Mouse (Mus musculus): ENCODE measurements at regions not wholly inside any gene's neighbourhood (a gene's known extent, or its start where the extent isn't known, plus 50 kb on each side); places are given as distances from the start of the nearest gene placed in this dataset.

DNA sequence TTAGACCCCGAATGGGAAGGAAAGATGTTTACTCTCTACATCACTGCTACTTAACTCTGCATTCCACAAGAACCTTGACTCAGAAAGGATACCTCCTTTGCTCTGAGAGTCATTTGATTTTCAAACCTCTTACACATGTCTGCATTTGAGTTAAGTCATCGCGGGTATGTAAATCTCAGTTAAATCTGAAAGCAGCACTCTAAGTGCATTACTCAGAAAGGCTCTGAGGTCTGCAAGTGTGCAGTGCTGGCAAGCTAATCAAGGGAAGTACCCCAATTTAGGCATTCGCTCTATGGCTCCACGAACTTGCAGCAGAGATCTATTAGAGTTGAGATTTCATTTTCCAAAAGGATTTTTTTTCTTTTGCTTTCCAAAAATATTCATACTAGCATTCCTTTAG, 538.2 kb downstream of the Nfib start:
- TF ChIP-seq POLR2A (IDR thresholded peaks at IDR 0.05; ENCODE audit: extremely low read depth, insufficient read depth, low read length): no peak
- no peak for TF ChIP-seq CTCF (IDR thresholded peaks at IDR 0.05; ENCODE audit: low read depth, low read length)
- no peak for DNase-seq (ENCODE audit: extremely low read depth, low read depth, low spot score)
- WGBS: 73% methylated on average over 5 of the region's 5 CpGs
- Histone ChIP-seq H3K36me3 (ENCODE audit: control insufficient read depth, insufficient read depth, low read length) (no peaks in the 10 kb centered on the region), H3K27me3 (ENCODE audit: control insufficient read depth, insufficient read depth, low read length) (no peaks in the 10 kb centered on the region), H3K9ac (ENCODE audit: low read depth, low read length) (no peak overlapping the region), H3K79me2 (ENCODE audit: control insufficient read depth, insufficient read depth, low read length) (no peaks in the 10 kb centered on the region), H3K4me3 (ENCODE audit: insufficient read depth, low read depth, low read length) (no peak overlapping the region), H3K4me1 (ENCODE audit: control insufficient read depth, insufficient read depth, low read length) (peaks cover 2% of the 10 kb centered on the region; the same call in 1 of the 2 replicates), H3K27ac (replicated peaks; ENCODE audit: insufficient read depth, low read depth, low read length) (no peak overlapping the region)

DNA sequence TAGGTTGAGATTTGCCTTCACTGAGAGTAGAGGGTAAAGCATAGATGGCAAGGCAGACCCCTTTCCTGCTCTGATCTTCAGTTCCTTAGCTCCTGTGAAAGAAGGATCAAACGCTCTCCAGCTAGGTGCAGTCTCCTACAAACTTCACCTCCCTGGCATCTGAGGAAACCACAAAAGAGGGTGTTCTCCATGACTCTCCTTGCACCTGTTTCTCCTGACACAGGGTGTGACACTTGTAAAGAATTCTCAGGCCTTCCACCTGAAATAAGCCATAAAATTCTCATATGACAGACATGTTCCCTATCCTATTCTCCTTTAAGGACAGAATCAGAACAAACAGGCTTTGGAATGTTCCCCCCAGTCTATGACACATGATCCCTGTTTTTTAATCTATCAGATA, 538.7 kb downstream of the Nfib start:
- Histone ChIP-seq H3K27ac (replicated peaks; ENCODE audit: insufficient read depth, low read depth, low read length) (no peak overlapping the region), H3K36me3 (ENCODE audit: control insufficient read depth, insufficient read depth, low read length) (no peaks in the 10 kb centered on the region), H3K27me3 (ENCODE audit: control insufficient read depth, insufficient read depth, low read length) (no peaks in the 10 kb centered on the region), H3K4me1 (ENCODE audit: control insufficient read depth, insufficient read depth, low read length) (peaks cover 2% of the 10 kb centered on the region; the same call in 1 of the 2 replicates), H3K79me2 (ENCODE audit: control insufficient read depth, insufficient read depth, low read length) (no peaks in the 10 kb centered on the region), H3K4me3 (ENCODE audit: insufficient read depth, low read depth, low read length) (no peak overlapping the region), H3K9ac (ENCODE audit: low read depth, low read length) (no peak overlapping the region)
- no peak for DNase-seq (ENCODE audit: extremely low read depth, low read depth, low spot score)
- TF ChIP-seq CTCF (IDR thresholded peaks at IDR 0.05; ENCODE audit: low read depth, low read length): no peak
- no peak for TF ChIP-seq POLR2A (IDR thresholded peaks at IDR 0.05; ENCODE audit: extremely low read depth, insufficient read depth, low read length)
- WGBS: 94% methylated on average over 1 of the region's 1 CpGs

DNA sequence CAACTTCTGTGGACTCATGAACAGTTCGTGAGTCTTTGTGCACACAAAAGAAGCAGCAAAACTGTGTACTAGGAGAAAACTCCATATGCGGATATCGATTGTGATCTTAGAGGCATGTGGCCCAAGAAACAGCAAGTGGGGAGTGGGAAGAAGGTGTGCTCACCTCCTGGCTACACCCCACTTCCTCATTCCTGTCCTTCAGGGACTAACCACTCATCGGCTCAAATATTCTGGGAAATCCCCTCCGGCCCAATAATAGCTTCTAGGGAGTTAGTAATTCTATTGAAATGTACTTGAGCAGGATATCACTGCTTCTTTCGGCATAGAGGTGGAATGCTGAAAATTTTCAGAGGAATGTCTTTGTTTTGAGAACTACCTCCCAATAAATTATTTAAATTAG, 539.5 kb downstream of the Nfib start:
- WGBS: 86% methylated on average over 6 of the region's 6 CpGs
- no peak for TF ChIP-seq CTCF (IDR thresholded peaks at IDR 0.05; ENCODE audit: low read depth, low read length)
- no peak for TF ChIP-seq POLR2A (IDR thresholded peaks at IDR 0.05; ENCODE audit: extremely low read depth, insufficient read depth, low read length)
- no peak for DNase-seq (ENCODE audit: extremely low read depth, low read depth, low spot score)

DNA sequence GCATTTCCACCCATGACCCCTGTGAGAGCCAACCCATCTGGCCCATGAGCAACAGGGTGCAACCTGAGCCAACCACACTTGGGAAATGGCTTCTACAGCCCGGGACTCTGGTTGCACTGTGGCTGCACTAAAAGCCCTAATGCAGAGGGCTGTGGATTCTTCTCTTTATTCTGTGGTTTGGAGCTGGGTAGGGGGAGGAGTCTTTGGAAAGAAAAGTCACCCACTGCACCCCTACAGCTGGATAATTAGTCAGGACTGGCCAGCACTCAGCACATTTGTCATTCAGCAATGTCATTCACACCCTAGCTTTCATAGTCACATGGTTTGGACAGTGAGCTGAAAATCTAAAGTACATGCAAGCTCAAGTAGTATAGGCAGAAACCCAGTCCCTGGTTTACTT, 541.5 kb downstream of the Nfib start:
- TF ChIP-seq CTCF (IDR thresholded peaks at IDR 0.05; ENCODE audit: low read depth, low read length): no peak
- TF ChIP-seq POLR2A (IDR thresholded peaks at IDR 0.05; ENCODE audit: extremely low read depth, insufficient read depth, low read length): no peak
- no peak overlapping the region for H3K9ac ChIP-seq (ENCODE audit: low read depth, low read length)
- no peaks in the 10 kb centered on the region for H3K79me2 ChIP-seq (ENCODE audit: control insufficient read depth, insufficient read depth, low read length)
- H3K4me3 ChIP-seq (ENCODE audit: insufficient read depth, low read depth, low read length): no peak overlapping the region
- no peaks in the 10 kb centered on the region for H3K27me3 ChIP-seq (ENCODE audit: control insufficient read depth, insufficient read depth, low read length)
- DNase-seq (ENCODE audit: extremely low read depth, low read depth, low spot score): no peak
- H3K27ac ChIP-seq (replicated peaks; ENCODE audit: insufficient read depth, low read depth, low read length): no peak overlapping the region
- H3K36me3 ChIP-seq (ENCODE audit: control insufficient read depth, insufficient read depth, low read length): no peaks in the 10 kb centered on the region
- WGBS: 67% methylated on average over 1 of the region's 1 CpGs
- H3K4me1 ChIP-seq (ENCODE audit: control insufficient read depth, insufficient read depth, low read length): no peaks in the 10 kb centered on the region

More for the DNA sequence above, 539.5 kb downstream of the Nfib start:
- H3K27ac ChIP-seq (replicated peaks; ENCODE audit: insufficient read depth, low read depth, low read length): no peak overlapping the region
- H3K4me3 ChIP-seq (ENCODE audit: insufficient read depth, low read depth, low read length): no peak overlapping the region
- no peaks in the 10 kb centered on the region for H3K27me3 ChIP-seq (ENCODE audit: control insufficient read depth, insufficient read depth, low read length)
- peaks cover 2% of the 10 kb centered on the region; the same call in 1 of the 2 replicates for H3K4me1 ChIP-seq (ENCODE audit: control insufficient read depth, insufficient read depth, low read length)
- H3K36me3 ChIP-seq (ENCODE audit: control insufficient read depth, insufficient read depth, low read length): no peaks in the 10 kb centered on the region
- no peaks in the 10 kb centered on the region for H3K79me2 ChIP-seq (ENCODE audit: control insufficient read depth, insufficient read depth, low read length)
- no peak overlapping the region for H3K9ac ChIP-seq (ENCODE audit: low read depth, low read length)

DNA sequence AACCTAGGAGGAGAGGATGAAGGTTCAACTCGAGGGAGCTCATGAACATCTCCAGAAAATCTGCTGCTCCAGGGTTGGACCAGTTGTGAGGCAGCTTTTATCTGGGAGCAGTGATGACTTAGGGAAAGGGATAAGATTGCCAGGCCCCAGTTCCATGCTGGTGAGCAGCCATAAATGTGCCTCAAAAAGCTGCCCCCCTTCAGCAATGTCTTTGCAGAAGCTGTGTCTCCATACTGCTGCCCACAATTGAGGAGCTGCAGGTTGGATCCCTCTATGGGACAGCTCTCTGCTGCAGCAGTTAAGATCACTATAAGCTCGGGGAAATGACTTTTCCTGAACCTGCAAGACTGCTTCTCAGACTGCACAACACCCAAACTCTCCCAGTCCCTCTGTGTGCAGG, 543.7 kb downstream of the Nfib start:
- H3K9ac ChIP-seq (ENCODE audit: low read depth, low read length): no peak overlapping the region
- no peak for DNase-seq (ENCODE audit: extremely low read depth, low read depth, low spot score)
- H3K27me3 ChIP-seq (ENCODE audit: control insufficient read depth, insufficient read depth, low read length): no peaks in the 10 kb centered on the region
- H3K27ac ChIP-seq (replicated peaks; ENCODE audit: insufficient read depth, low read depth, low read length): no peak overlapping the region
- H3K79me2 ChIP-seq (ENCODE audit: control insufficient read depth, insufficient read depth, low read length): no peaks in the 10 kb centered on the region
- no peaks in the 10 kb centered on the region for H3K4me1 ChIP-seq (ENCODE audit: control insufficient read depth, insufficient read depth, low read length)
- no peak overlapping the region for H3K4me3 ChIP-seq (ENCODE audit: insufficient read depth, low read depth, low read length)
- no peaks in the 10 kb centered on the region for H3K36me3 ChIP-seq (ENCODE audit: control insufficient read depth, insufficient read depth, low read length)
- TF ChIP-seq POLR2A (IDR thresholded peaks at IDR 0.05; ENCODE audit: extremely low read depth, insufficient read depth, low read length) (no peak), CTCF (IDR thresholded peaks at IDR 0.05; ENCODE audit: low read depth, low read length) (no peak)
- WGBS: 59% methylated on average over 2 of the region's 2 CpGs

DNA sequence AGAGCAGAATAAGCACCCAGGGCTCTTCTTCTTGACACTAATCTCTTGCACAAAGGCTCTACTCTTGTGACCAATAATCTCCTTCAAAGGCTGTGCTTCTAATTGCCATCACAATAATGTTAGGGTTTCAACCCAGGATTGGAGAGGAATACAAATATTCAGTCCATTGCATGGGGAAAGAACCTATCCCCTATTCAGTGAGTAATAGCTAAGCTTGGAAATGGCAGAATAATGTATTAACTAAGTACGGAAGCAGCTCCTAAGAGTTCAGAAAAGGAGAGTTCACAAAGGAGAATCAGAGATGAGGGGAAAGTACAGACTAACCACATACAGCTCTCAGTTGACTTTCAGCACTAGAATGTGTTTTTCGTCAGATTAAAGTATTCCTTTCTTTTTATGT, 544.3 kb downstream of the Nfib start:
- WGBS: 93% methylated on average over 2 of the region's 2 CpGs
- DNase-seq (ENCODE audit: extremely low read depth, low read depth, low spot score): no peak
- no peak overlapping the region for H3K27ac ChIP-seq (replicated peaks; ENCODE audit: insufficient read depth, low read depth, low read length)
- H3K79me2 ChIP-seq (ENCODE audit: control insufficient read depth, insufficient read depth, low read length): no peaks in the 10 kb centered on the region
- H3K36me3 ChIP-seq (ENCODE audit: control insufficient read depth, insufficient read depth, low read length): no peaks in the 10 kb centered on the region
- no peak overlapping the region for H3K4me3 ChIP-seq (ENCODE audit: insufficient read depth, low read depth, low read length)
- no peak overlapping the region for H3K9ac ChIP-seq (ENCODE audit: low read depth, low read length)
- TF ChIP-seq POLR2A (IDR thresholded peaks at IDR 0.05; ENCODE audit: extremely low read depth, insufficient read depth, low read length) (no peak), CTCF (IDR thresholded peaks at IDR 0.05; ENCODE audit: low read depth, low read length) (no peak)
- H3K4me1 ChIP-seq (ENCODE audit: control insufficient read depth, insufficient read depth, low read length): no peaks in the 10 kb centered on the region
- H3K27me3 ChIP-seq (ENCODE audit: control insufficient read depth, insufficient read depth, low read length): no peaks in the 10 kb centered on the region

All from liver, adult 2 months (tissue).